Comparison of ENCODE assay signal across 14 mouse cellular contexts in genomic region chr9:58118671-58119070, GRCm38 (mm10). TPM values are rescaled to one million over a fixed set of nuclear protein-coding genes. Genes with fewer than 3 reads are reported as not detected.
"Had no signal": no experiment of that assay in that cellular context is flagged by ENCODE, and none has a peak within 500 bp of the region (broad histone marks: within the 10 kb centered on the region; RNA-seq: fewer than 3 reads in every experiment).

TSS of gene Ccdc33 (minus strand) at chr9:58118823.

- H3K27ac ChIP-seq: kidney, postnatal 0 days; liver, embryonic 13.5 days; macrophage; midbrain, embryonic 12.5 days; stomach, postnatal 0 days had no signal

- H3K4me3 ChIP-seq: liver, embryonic 13.5 days; megakaryocyte, embryonic 14.5 days; midbrain, embryonic 12.5 days had no signal

- H3K9me3 ChIP-seq: liver, embryonic 13.5 days; megakaryocyte, embryonic 14.5 days; midbrain, embryonic 12.5 days had no signal

- H3K4me2 ChIP-seq: liver, embryonic 13.5 days; midbrain, embryonic 12.5 days had no signal

- ATAC-seq: intestine, embryonic 16.5 days; liver, postnatal 0 days had no signal

- H3K9ac ChIP-seq: liver, embryonic 13.5 days; liver, postnatal 0 days; midbrain, embryonic 12.5 days had no signal

- DNase-seq: kidney, adult 8-10 months; kidney, postnatal 36 days; left cerebral cortex, postnatal 4 days; liver, embryonic 13.5 days; liver, postnatal 0 days; thymus, adult 2 months; thymus, postnatal 25 days had no signal

- H3K36me3 ChIP-seq: liver, embryonic 13.5 days; midbrain, embryonic 12.5 days had no signal

RNA-seq across cellular contexts. Expression of gene Ccdc33, which starts in this region (rescaled TPM):
- polyA plus RNA-seq: liver, embryonic 13.5 days; liver, postnatal 0 days; macrophage; neural tube, embryonic 14.5 days; stomach, postnatal 0 days had no signal
